In genomic region chr16:22704946-22705345, GRCm38 (mm10) we compare ENCODE assay signal across 16 mouse cellular contexts. TPM values are rescaled to one million over a fixed set of nuclear protein-coding genes. Genes with fewer than 3 reads are reported as not detected.
DNase-seq lines count a peak whose midpoint lies in the region; ATAC-seq and TF ChIP-seq lines count a peak whose summit lies in the region.
"Had no signal": no experiment of that assay in that cellular context is flagged by ENCODE, and none has a peak within 500 bp of the region (broad histone marks: within the 10 kb centered on the region; RNA-seq: fewer than 3 reads in every experiment).

No protein-coding gene starts in this region.

- H3K4me2 ChIP-seq in heart, embryonic 12.5 days = 0 out of 2 replicates have a peak overlapping the region, but pooled peaks have one; percentile 1
- H3K4me2 ChIP-seq: forebrain, embryonic 15.5 days; liver, embryonic 15.5 days; stomach, embryonic 15.5 days had no signal

- TF ChIP-seq CTCF in gastrocnemius, adult 2 months (IDR thresholded peaks at IDR 0.05) = no peak

- WGBS in heart, embryonic 12.5 days = 34% methylated on average over 6 of the region's 6 CpGs

- H3K36me3 ChIP-seq in heart, embryonic 12.5 days = no peaks in the 10 kb centered on the region
- H3K36me3 ChIP-seq: forebrain, embryonic 15.5 days; liver, embryonic 15.5 days; stomach, embryonic 15.5 days had no signal

- ATAC-seq in cerebellum, adult (ENCODE audit: insufficient number of reproducible peaks, low FRiP score, low TSS enrichment) = peak; percentile 83
- ATAC-seq in heart, embryonic 12.5 days (ENCODE audit: insufficient number of reproducible peaks, low FRiP score) = no peak
- ATAC-seq: forebrain, embryonic 15.5 days; Patski had no signal

- peaks cover 4% of the 10 kb centered on the region; the same call in 1 of the 2 replicates for H3K27me3 ChIP-seq in heart, embryonic 12.5 days (replicated peaks)
- H3K27me3 ChIP-seq: forebrain, embryonic 15.5 days; liver, embryonic 15.5 days; Patski; stomach, embryonic 15.5 days had no signal

- H3K9ac ChIP-seq in heart, embryonic 12.5 days = no peak overlapping the region
- H3K9ac ChIP-seq: forebrain, embryonic 15.5 days; liver, embryonic 15.5 days; stomach, embryonic 15.5 days had no signal

- DNase-seq in gastrocnemius, adult 2 months = peak; percentile 33
- DNase-seq in gastrocnemius, postnatal 36 days = no peak
- peak; percentile 87 to 93 for DNase-seq in cerebellum, postnatal 14 days
- no peak for DNase-seq in layer of hippocampus, adult 18-20 months (ENCODE audit: low spot score in 2 of 2)
- no peak for DNase-seq in frontal cortex, postnatal 10 days (ENCODE audit: low spot score in 2 of 2)
- DNase-seq in urinary bladder, postnatal 25 days (ENCODE audit: low spot score) = no peak
- DNase-seq: embryo, embryonic 11 days; midbrain, embryonic 14.5 days had no signal

- no peak overlapping the region for H3K4me3 ChIP-seq in gastrocnemius, adult 2 months
- no peak overlapping the region for H3K4me3 ChIP-seq in heart, embryonic 12.5 days
- H3K4me3 ChIP-seq: forebrain, embryonic 15.5 days; liver, embryonic 15.5 days; stomach, embryonic 15.5 days had no signal

- no peaks in the 10 kb centered on the region for H3K9me3 ChIP-seq in heart, embryonic 12.5 days (replicated peaks)
- H3K9me3 ChIP-seq: forebrain, embryonic 15.5 days; liver, embryonic 15.5 days; stomach, embryonic 15.5 days had no signal

- H3K4me1 ChIP-seq in heart, embryonic 12.5 days (replicated peaks) = peaks cover 11% of the 10 kb centered on the region; the same call in 1 of the 2 replicates
- H3K4me1 ChIP-seq: forebrain, embryonic 15.5 days; liver, embryonic 15.5 days; stomach, embryonic 15.5 days had no signal

- intact Hi-C loops in gastrocnemius, adult 2 months (cut with DNase I) = no loop called here
- intact Hi-C loops in gastrocnemius, postnatal 36 days (cut with DNase I) = no loop called here

- H3K27ac ChIP-seq in gastrocnemius, adult 2 months = peak overlapping the region; percentile 68
- H3K27ac ChIP-seq in heart, embryonic 12.5 days (ENCODE audit: poor library complexity, severe bottlenecking) = no peak overlapping the region
- H3K27ac ChIP-seq: forebrain, embryonic 15.5 days; kidney, postnatal 0 days; liver, embryonic 15.5 days; macrophage; stomach, embryonic 15.5 days had no signal

RNA-seq across cellular contexts. Expression of gene Dgkg, which starts 47.9 kb away (rescaled TPM):
- total RNA-seq in gastrocnemius, adult 2 months (2021) = under 1 TPM; 0.41 to 0.70 TPM
- under 1 TPM; 0.54 TPM for total RNA-seq in gastrocnemius, postnatal 36 days (2021)
- 0.37 and 0.47 TPM in 2 replicates for polyA plus RNA-seq in heart, embryonic 12.5 days (2016; fragmentation: Nextera tagmentation; extraction: Ambion mirVana)
- 100 to 1,000 TPM; 209 to 215 TPM for total RNA-seq in layer of hippocampus, adult 18-20 months (2021)

Comparison
In these comparisons a context has a peak if more than half of its experiments do, and no peak if none do; other contexts are left out.
1. DNase-seq: peak in gastrocnemius, adult 2 months (single experiment) and cerebellum, postnatal 14 days (2 of 2); none in gastrocnemius, postnatal 36 days (0 of 2), layer of hippocampus, adult 18-20 months (0 of 2), frontal cortex, postnatal 10 days (0 of 2) and urinary bladder, postnatal 25 days (single experiment).
2. RNA of gene Dgkg, which starts 47.9 kb away (total RNA-seq): 209 to 215 TPM in layer of hippocampus, adult 18-20 months; 0.41 to 0.70 TPM in gastrocnemius, adult 2 months and 0.54 TPM in gastrocnemius, postnatal 36 days; every median in the first group is over 100 times any median in the second.